Mouse (Mus musculus) embryonic facial prominence, embryonic 12.5 days (tissue): ENCODE results near the gene Nxpe5. TPM values are rescaled to one million over a fixed set of nuclear protein-coding genes. Genes with fewer than 3 reads are reported as not detected.
A peak's percentile ranks its signal among the peaks of the same experiment; 100 is the strongest.

Experiments used
- ATAC-seq: fragments of 200-750 bp; cut with Nextera tagmentation; 2 replicates; pipeline ENCODE4 v1.8.0; 2017; ENCODE audit not compliant: insufficient number of reproducible peaks, insufficient read depth, low FRiP score, low TSS enrichment
- H3K27ac ChIP-seq: fragments of 300-500 bp; sonication (generic); 2 replicates; pipeline ENCODE4 v1.5.1; 2016; ENCODE audit warnings: mild to moderate bottlenecking
- H3K27me3 ChIP-seq: fragments of 300-500 bp; sonication (generic); 2 replicates; pipeline ENCODE4 v1.6.1; 2016; ENCODE audit warnings: mild to moderate bottlenecking, moderate library complexity
- H3K36me3 ChIP-seq: fragments of 300-500 bp; sonication (generic); 2 replicates; pipeline ENCODE4 v1.6.1; 2016; ENCODE audit warnings: mild to moderate bottlenecking
- H3K4me1 ChIP-seq: fragments of 300-500 bp; sonication (generic); 2 replicates; pipeline ENCODE4 v1.6.1; 2016
- H3K4me2 ChIP-seq: fragments of 300-500 bp; sonication (generic); replicated peaks from 2 replicates; pipeline ENCODE4 v1.6.1; 2016; ENCODE audit warnings: mild to moderate bottlenecking, moderate library complexity
- H3K4me3 ChIP-seq: fragments of 300-500 bp; sonication (generic); 2 replicates; pipeline ENCODE4 v1.5.1; 2016; ENCODE audit warnings: mild to moderate bottlenecking
- H3K9ac ChIP-seq: fragments of 300-500 bp; sonication (generic); 2 replicates; pipeline ENCODE4 v1.6.1; 2016; ENCODE audit warnings: mild to moderate bottlenecking, moderate library complexity
- H3K9me3 ChIP-seq: fragments of 300-500 bp; sonication (generic); 2 replicates; pipeline ENCODE4 v1.6.1; 2016; ENCODE audit warnings: mild to moderate bottlenecking, moderate library complexity
- WGBS: fragments of 180-500 bp; shearing (Covaris S2); methylation state at CpG from one replicate; pipeline ENCODE4 v1.1.7; 2016; 5-methylcytosine and 5-hydroxymethylcytosine counted together
- polyA plus RNA-seq: library from polyadenylated mRNA; unstranded; fragments of >200 nt; fragmentation: Nextera tagmentation; extraction: Ambion mirVana; gene quantifications from 2 replicates; pipeline ENCODE4 v1.2.1, GENCODE M21; 2016

Gene Nxpe5
- polyA plus RNA-seq, 1 experiment from 2014 or later, result not detected

DNA sequence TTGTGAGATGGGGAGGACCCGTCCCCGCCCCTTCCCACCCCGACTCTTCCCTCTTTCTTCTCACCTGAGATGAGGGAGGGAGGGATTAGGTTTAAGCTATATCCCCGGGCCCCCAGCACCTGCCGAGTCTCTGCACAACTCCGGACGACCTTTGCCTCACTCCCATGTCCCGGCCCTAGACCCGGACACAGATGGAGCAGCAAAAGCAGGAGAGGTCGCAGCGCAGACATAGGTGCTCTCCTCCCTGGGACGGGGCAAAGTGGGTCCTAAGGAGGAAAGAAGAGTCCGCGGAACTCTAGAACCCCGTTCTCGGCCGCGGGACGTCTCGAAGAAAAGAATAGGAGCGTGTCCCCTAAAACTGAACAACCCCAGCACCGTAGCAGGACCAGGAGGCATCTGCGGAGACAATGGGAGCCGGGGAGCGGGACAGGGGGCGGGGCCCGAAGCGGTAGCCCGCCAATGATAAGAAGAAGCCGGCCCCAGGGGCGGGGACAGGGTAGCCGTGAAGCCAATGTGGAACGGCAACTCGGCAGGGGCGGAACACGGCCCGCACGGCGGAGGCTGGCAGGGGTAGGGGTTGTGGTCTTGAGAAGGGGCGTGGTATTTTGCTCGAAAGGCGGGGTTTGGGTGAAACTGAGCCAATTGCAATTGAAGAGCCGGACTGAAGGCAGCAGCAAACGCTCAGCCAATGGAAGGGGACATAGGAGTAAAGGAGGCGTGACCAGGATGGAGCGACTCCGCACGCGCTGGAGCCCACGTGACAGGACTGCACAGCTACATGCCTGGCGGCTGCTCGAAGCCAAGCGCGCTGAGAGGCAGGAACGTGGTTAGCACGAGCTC, 54.1 kb downstream of the Nxpe5 start, which contains the start of the genes Gm43720, Gpc2 and Stag3:
TSS of gene Gm43720 (minus strand) at position 374 of the 840 bp plus-strand sequence.
TSS of gene Gpc2 (minus strand) at position 421 of the 840 bp plus-strand sequence.
TSS of gene Stag3 (plus strand) at position 656 of the 840 bp plus-strand sequence.
- Histone ChIP-seq H3K4me2 (peak within 1 kb of the TSS; percentile 90), H3K27me3 (no peaks in the 10 kb centered on the region), H3K9ac (peak within 1 kb of the TSS; percentile 64), H3K4me3 (peak within 1 kb of the TSS; percentile 59), H3K27ac (0 out of 2 replicates have a peak within 1 kb of the TSS, but pooled peaks have one; percentile 30), H3K4me1 (peaks cover 41% of the 10 kb centered on the region), H3K36me3 (peaks cover 30% of the 10 kb centered on the region), H3K9me3 (no peaks in the 10 kb centered on the region; the same call in 1 of the 2 replicates)
- peak; percentile 99 for ATAC-seq
- WGBS, result 2% methylated on average over 56 of the region's 56 CpGs

DNA sequence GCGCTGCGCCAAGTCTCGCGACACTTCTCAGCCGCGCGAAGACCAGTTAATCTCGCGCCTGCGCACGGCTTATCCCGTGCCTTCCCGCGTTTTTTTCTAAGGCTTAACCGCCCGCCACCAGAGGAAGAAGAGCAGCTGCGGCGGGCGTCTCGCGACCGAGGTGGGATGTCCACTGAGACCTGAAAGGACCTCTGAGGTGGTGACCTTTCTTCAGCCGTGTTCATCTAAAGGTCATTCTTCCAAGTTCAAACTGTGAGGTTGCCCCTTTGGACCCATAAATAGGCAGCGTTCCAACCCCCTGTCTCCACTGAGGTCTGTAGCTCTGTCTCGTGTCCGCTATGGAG, 54.7 kb downstream of the Nxpe5 start:
- Histone ChIP-seq H3K36me3 (peaks cover 24% of the 10 kb centered on the region), H3K27me3 (no peaks in the 10 kb centered on the region), H3K4me2 (peak overlapping the region; percentile 90), H3K27ac (no peak overlapping the region), H3K4me3 (peak overlapping the region; percentile 59), H3K9ac (no peak overlapping the region), H3K9me3 (no peaks in the 10 kb centered on the region; the same call in 1 of the 2 replicates), H3K4me1 (peaks cover 35% of the 10 kb centered on the region)
- WGBS, result 21% methylated on average over 26 of the region's 26 CpGs
- no peak for ATAC-seq

DNA sequence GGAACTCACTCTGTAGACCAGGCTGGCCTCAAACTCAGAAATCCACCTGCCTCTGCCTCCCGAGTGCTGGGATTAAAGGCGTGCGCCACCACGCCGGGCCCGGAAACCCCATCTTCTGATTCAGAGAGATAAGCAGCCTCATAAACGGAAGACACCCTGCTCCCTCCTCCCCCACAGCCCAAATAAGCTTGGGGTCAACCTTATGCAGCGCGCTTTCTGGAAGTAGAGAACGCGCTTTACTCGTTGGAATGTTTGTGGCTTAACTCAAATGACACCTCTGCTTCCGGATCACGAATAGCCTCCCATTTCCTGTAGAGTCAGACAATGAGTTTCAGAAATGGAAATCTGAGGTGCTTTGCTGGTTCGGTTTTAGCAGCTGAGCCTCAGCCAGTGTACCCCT, 55.1 kb downstream of the Nxpe5 start:
- no peaks in the 10 kb centered on the region for H3K27me3 ChIP-seq
- H3K9me3 ChIP-seq, result no peaks in the 10 kb centered on the region; the same call in 1 of the 2 replicates
- H3K4me1 ChIP-seq, result peaks cover 30% of the 10 kb centered on the region
- H3K4me2 ChIP-seq, result no peak overlapping the region
- no peak overlapping the region for H3K9ac ChIP-seq
- H3K27ac ChIP-seq, result no peak overlapping the region
- WGBS, result 90% methylated on average over 15 of the region's 15 CpGs
- no peak overlapping the region for H3K4me3 ChIP-seq
- no peak for ATAC-seq
- peaks cover 19% of the 10 kb centered on the region for H3K36me3 ChIP-seq

DNA sequence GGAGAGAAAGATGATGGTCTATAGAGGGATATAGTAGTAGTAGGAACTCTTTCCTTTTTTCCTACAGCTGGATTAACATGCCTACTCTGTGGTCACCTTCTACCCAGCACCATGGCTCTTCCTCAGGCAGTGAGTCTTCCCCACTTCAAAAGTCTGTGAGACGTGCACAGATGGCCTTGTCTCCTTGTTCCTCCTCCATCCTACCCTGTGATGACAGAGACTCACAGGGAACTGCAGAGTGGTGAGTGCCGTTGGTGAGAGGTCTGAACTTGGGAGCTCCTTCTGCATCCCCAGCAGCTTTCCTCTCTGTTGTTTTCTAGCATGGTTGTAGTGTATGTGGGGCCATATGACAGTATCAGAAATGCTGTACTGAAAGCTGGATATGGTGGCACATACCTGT, 56.1 kb downstream of the Nxpe5 start:
- H3K4me1 ChIP-seq, result peaks cover 21% of the 10 kb centered on the region
- H3K36me3 ChIP-seq, result peaks cover 11% of the 10 kb centered on the region
- H3K27ac ChIP-seq, result no peak overlapping the region
- 80% methylated on average over 2 of the region's 2 CpGs for WGBS
- H3K4me2 ChIP-seq, result no peak overlapping the region
- no peaks in the 10 kb centered on the region for H3K27me3 ChIP-seq
- no peaks in the 10 kb centered on the region; the same call in 1 of the 2 replicates for H3K9me3 ChIP-seq
- H3K9ac ChIP-seq, result no peak overlapping the region
- ATAC-seq, result no peak
- no peak overlapping the region for H3K4me3 ChIP-seq

DNA sequence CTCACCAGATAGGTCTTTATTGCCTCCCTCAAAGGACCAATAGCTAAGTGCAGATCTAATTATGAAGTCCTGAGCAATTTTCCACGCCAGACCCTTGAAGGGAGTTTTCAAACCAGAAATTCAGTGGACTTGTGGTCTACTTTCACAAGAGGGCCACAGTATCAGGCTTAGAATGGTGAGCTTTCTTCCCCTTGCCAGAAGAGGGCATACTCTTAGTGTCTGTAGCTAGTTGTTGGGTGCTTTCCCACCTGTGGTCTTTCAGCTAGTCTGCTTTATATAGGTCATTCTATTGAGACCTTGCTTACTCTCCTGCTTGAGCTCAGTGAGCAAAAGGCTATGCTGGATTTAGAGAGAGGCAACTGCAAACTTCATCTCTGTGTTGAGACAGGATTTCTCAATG, 57.8 kb downstream of the Nxpe5 start:
- WGBS, result 42% methylated on average over 1 of the region's 1 CpGs
- no peaks in the 10 kb centered on the region for H3K27me3 ChIP-seq

DNA sequence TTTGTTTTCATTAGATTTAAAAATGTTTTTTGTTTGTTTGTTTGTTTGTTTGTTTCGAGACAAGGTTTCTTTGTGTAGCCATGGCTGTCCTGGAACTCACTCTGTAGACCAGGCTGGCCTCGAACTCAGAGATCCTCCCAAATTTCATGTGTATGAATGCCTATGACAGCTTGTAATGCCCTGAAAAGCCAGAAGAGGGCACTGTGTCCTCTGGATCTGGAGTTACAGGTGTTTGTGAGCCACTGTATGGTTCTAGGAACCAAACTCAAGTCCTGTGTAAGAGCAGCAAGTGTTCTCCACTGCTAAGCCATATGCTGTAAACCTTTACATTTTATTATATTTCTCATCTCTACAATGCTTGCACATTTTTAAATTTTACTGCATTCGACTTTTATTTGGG, 62.2 kb downstream of the Nxpe5 start:
- Histone ChIP-seq H3K27me3 (no peaks in the 10 kb centered on the region), H3K4me3 (no peak overlapping the region), H3K9me3 (no peaks in the 10 kb centered on the region), H3K4me2 (no peak overlapping the region), H3K4me1 (no peaks in the 10 kb centered on the region), H3K9ac (no peak overlapping the region), H3K27ac (no peak overlapping the region), H3K36me3 (no peaks in the 10 kb centered on the region)
- ATAC-seq, result no peak
- 69% methylated on average over 3 of the region's 3 CpGs for WGBS

More for the DNA sequence above, 57.8 kb downstream of the Nxpe5 start:
- Histone ChIP-seq H3K27ac (no peak overlapping the region), H3K9me3 (no peaks in the 10 kb centered on the region; the same call in 1 of the 2 replicates), H3K4me3 (no peak overlapping the region), H3K4me1 (peaks cover 7% of the 10 kb centered on the region), H3K4me2 (no peak overlapping the region), H3K36me3 (0 out of 2 replicates have a peak, but pooled peaks cover under 1% of the 10 kb centered on the region), H3K9ac (no peak overlapping the region)
- no peak for ATAC-seq

DNA sequence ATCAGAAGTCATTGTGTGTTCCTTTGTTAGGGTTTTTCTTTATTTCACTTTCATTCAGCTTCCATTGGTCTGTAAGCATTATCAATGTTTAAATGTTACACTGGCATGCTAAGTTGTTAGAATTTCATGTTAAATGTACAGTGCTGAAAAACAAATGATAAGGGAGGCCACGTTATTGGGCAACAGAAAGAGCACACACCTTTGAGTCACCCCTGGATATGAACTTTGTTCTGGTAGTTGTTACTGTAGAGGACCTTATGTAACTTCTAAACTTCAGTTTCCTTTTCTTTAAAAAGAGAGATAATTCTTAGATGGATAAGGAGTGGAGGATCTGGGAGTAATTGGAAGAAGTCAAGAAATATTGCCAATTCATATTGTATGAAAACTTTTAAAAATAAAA, 65.9 kb downstream of the Nxpe5 start:
- Histone ChIP-seq H3K4me3 (no peak overlapping the region), H3K27ac (no peak overlapping the region), H3K9ac (no peak overlapping the region), H3K27me3 (no peaks in the 10 kb centered on the region), H3K4me1 (no peaks in the 10 kb centered on the region), H3K4me2 (no peak overlapping the region), H3K36me3 (no peaks in the 10 kb centered on the region), H3K9me3 (no peaks in the 10 kb centered on the region)
- no peak for ATAC-seq
- WGBS, result 72% methylated on average over 1 of the region's 1 CpGs

DNA sequence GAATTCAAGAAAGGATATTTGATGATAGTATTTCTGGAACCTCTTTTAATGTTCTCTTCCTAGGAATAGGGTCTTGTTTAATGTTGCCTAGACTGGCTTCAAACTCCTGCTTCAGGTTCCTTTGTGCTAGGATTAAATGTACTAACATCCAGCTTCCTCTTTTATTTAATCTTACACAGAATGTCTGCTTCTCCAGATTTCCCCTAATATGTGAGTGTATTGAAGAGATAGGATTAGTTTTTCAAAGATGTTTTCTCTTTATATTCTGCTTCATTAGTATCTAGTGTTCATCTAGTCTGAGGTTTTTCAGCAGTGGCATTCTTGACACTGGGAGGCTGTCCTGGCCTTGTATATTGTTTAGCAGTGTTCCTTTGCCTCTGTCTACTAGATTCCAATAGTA, 68.5 kb downstream of the Nxpe5 start:
- no peaks in the 10 kb centered on the region for H3K4me1 ChIP-seq
- H3K27me3 ChIP-seq, result no peaks in the 10 kb centered on the region
- ATAC-seq, result no peak
- no peak overlapping the region for H3K4me3 ChIP-seq
- H3K36me3 ChIP-seq, result no peaks in the 10 kb centered on the region
- no peak overlapping the region for H3K4me2 ChIP-seq
- no peak overlapping the region for H3K27ac ChIP-seq
- no peak overlapping the region for H3K9ac ChIP-seq
- H3K9me3 ChIP-seq, result no peaks in the 10 kb centered on the region

DNA sequence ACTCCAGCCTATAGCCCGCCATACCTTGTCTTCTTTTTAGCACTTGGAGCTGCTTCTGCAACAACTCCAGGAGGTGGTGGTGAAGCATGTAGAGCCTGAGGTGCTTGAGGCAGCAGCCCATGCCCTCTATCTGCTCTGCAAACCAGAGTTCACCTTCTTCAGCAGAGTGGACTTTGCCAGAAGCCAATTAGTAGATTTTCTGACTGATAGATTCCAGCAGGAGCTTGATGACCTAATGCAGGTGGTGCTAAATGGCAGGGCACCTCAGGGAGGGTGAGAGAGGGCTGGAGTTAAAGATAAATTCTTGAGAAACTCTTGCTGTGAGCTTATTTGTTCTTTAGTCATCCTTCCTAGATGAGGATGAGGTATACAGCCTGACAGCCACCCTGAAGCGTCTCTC, 73.9 kb downstream of the Nxpe5 start:
- WGBS, result 83% methylated on average over 2 of the region's 2 CpGs

More for the DNA sequence above, 73.9 kb downstream of the Nxpe5 start:
- H3K27ac ChIP-seq, result no peak overlapping the region
- H3K36me3 ChIP-seq, result no peaks in the 10 kb centered on the region
- H3K9ac ChIP-seq, result no peak overlapping the region
- no peaks in the 10 kb centered on the region for H3K9me3 ChIP-seq
- H3K4me2 ChIP-seq, result no peak overlapping the region
- no peak overlapping the region for H3K4me3 ChIP-seq
- no peaks in the 10 kb centered on the region for H3K4me1 ChIP-seq
- no peaks in the 10 kb centered on the region for H3K27me3 ChIP-seq
- no peak for ATAC-seq

Other genes with a start within 250 kb of the Nxpe5 start
- gene Azgp1, start 244.4 kb upstream of the Nxpe5 start, polyA plus RNA-seq, result not detected in 2 replicates
- not detected in 2 replicates for gene Smok3a, start 204.6 kb upstream of the Nxpe5 start, polyA plus RNA-seq
- gene Smok3b, start 204.5 kb upstream of the Nxpe5 start, polyA plus RNA-seq, result not detected in 2 replicates
- not detected in 2 replicates for gene Smok3c, start 172.7 kb upstream of the Nxpe5 start, polyA plus RNA-seq
- gene Zkscan1, start 140.8 kb upstream of the Nxpe5 start, polyA plus RNA-seq, result 26.3 and 29.2 TPM in 2 replicates
- gene Zscan21, start 109.0 kb upstream of the Nxpe5 start, polyA plus RNA-seq, result 80.7 and 85.4 TPM in 2 replicates
- 25.5 and 26.3 TPM in 2 replicates for gene Zfp113, start 70.2 kb upstream of the Nxpe5 start, polyA plus RNA-seq
- gene Cops6, start 64.8 kb upstream of the Nxpe5 start, polyA plus RNA-seq, result 333 and 336 TPM in 2 replicates
- gene Ap4m1, start 53.9 kb upstream of the Nxpe5 start, polyA plus RNA-seq, result 30.1 and 32.4 TPM in 2 replicates
- gene Mcm7, start 53.5 kb upstream of the Nxpe5 start, polyA plus RNA-seq, result 239 and 243 TPM in 2 replicates
- gene Taf6, start 38.4 kb upstream of the Nxpe5 start, polyA plus RNA-seq, result 112 and 117 TPM in 2 replicates
- gene Cnpy4, start 38.4 kb upstream of the Nxpe5 start, polyA plus RNA-seq, result 60.8 and 61.1 TPM in 2 replicates
- 9.3 and 11.4 TPM in 2 replicates for gene Mblac1, start 31.6 kb upstream of the Nxpe5 start, polyA plus RNA-seq
- 50.9 and 57.0 TPM in 2 replicates for gene Lamtor4, start 29.6 kb downstream of the Nxpe5 start, polyA plus RNA-seq
- gene BC037034, start 38.1 kb downstream of the Nxpe5 start, polyA plus RNA-seq, result 11.3 and 12.3 TPM in 2 replicates
- gene Gal3st4, start 46.9 kb downstream of the Nxpe5 start, polyA plus RNA-seq, result 3.7 and 4.3 TPM in 2 replicates
- 0.23 TPM in 1 of 2 replicates, not detected in the other for gene Gm43720, start 54.1 kb downstream of the Nxpe5 start, polyA plus RNA-seq
- 70.1 and 75.3 TPM in 2 replicates for gene Gpc2, start 54.1 kb downstream of the Nxpe5 start, polyA plus RNA-seq
- 7.9 and 8.7 TPM in 2 replicates for gene Stag3, start 54.3 kb downstream of the Nxpe5 start, polyA plus RNA-seq
- 0.15 TPM in 1 of 2 replicates, not detected in the other for gene Pvrig, start 116.1 kb downstream of the Nxpe5 start, polyA plus RNA-seq
- 56.5 and 56.9 TPM in 2 replicates for gene Zfp157, start 215.6 kb downstream of the Nxpe5 start, polyA plus RNA-seq